Mouse (Mus musculus): ENCODE measurements around the gene Eif3k. TPM values are rescaled to one million over a fixed set of nuclear protein-coding genes. Genes with fewer than 3 reads are reported as not detected.
"Not testable (repeated sequence)": the region's sequence is repeated elsewhere in the genome, so short reads cannot be mapped to it uniquely, and the experiment has no call there.

Eif3k gene
- polyA plus RNA-seq, 1 experiment from 2014 or later, result 444 TPM

- H3K9ac ChIP-seq (ENCODE audit: low read length), result no peak overlapping the region
- H3K4me3 ChIP-seq (ENCODE audit: low read depth, low read length), result no peak overlapping the region
- peaks cover 7% of the 10 kb centered on the region for H3K4me1 ChIP-seq (replicated peaks; ENCODE audit: control insufficient read depth, insufficient read depth, low read length)
- H3K27ac ChIP-seq (ENCODE audit: low read depth), result no peak overlapping the region
- H3K36me3 ChIP-seq (ENCODE audit: control insufficient read depth, insufficient read depth, low read length), result peaks cover 68% of the 10 kb centered on the region
- H3K9me3 ChIP-seq (ENCODE audit: control insufficient read depth, low read length), result no peaks in the 10 kb centered on the region
- DNase-seq (ENCODE audit: low spot score) (no peak), ATAC-seq (replicated peaks; ENCODE audit: low FRiP score, low TSS enrichment, low read depth) (no peak)
- H3K4me2 ChIP-seq (ENCODE audit: low read length), result no peak overlapping the region
- WGBS, result 85% methylated on average over 9 of the region's 9 CpGs
- no peaks in the 10 kb centered on the region for H3K27me3 ChIP-seq (replicated peaks; ENCODE audit: control insufficient read depth, insufficient read depth, low read length)
These were observed 4.1 kb downstream of the Eif3k start for GRCm38 (mm10) chr7:28977556-28977955.

GRCm38 (mm10) chr7:28973025-28973424 is 8.6 kb downstream of the Eif3k start:
- Histone ChIP-seq H3K4me1 (replicated peaks; ENCODE audit: control insufficient read depth, insufficient read depth, low read length) (0 out of 2 replicates have a peak, but pooled peaks cover 5% of the 10 kb centered on the region), H3K4me3 (ENCODE audit: low read depth, low read length) (no peak overlapping the region), H3K9ac (ENCODE audit: low read length) (no peak overlapping the region), H3K4me2 (ENCODE audit: low read length) (no peak overlapping the region), H3K27ac (ENCODE audit: low read depth) (no peak overlapping the region), H3K36me3 (ENCODE audit: control insufficient read depth, insufficient read depth, low read length) (peaks cover 70% of the 10 kb centered on the region), H3K27me3 (replicated peaks; ENCODE audit: control insufficient read depth, insufficient read depth, low read length) (no peaks in the 10 kb centered on the region), H3K9me3 (ENCODE audit: control insufficient read depth, low read length) (no peaks in the 10 kb centered on the region)
- ATAC-seq (replicated peaks; ENCODE audit: low FRiP score, low TSS enrichment, low read depth), result no peak
- DNase-seq (ENCODE audit: low spot score), result no peak
- WGBS, result 85% methylated on average over 8 of the region's 8 CpGs

- Histone ChIP-seq H3K27ac (ENCODE audit: low read depth) (no peak overlapping the region), H3K4me1 (replicated peaks; ENCODE audit: control insufficient read depth, insufficient read depth, low read length) (0 out of 2 replicates have a peak, but pooled peaks cover 5% of the 10 kb centered on the region), H3K4me2 (ENCODE audit: low read length) (no peak overlapping the region), H3K4me3 (ENCODE audit: low read depth, low read length) (no peak overlapping the region), H3K36me3 (ENCODE audit: control insufficient read depth, insufficient read depth, low read length) (peaks cover 65% of the 10 kb centered on the region), H3K27me3 (replicated peaks; ENCODE audit: control insufficient read depth, insufficient read depth, low read length) (no peaks in the 10 kb centered on the region), H3K9ac (ENCODE audit: low read length) (no peak overlapping the region), H3K9me3 (ENCODE audit: control insufficient read depth, low read length) (no peaks in the 10 kb centered on the region)
- ATAC-seq (replicated peaks; ENCODE audit: low FRiP score, low TSS enrichment, low read depth), result no peak
- WGBS, result 72% methylated on average over 8 of the region's 8 CpGs
- peak; percentile 90 for DNase-seq (ENCODE audit: low spot score)
These were observed 9.1 kb downstream of the Eif3k start for GRCm38 (mm10) chr7:28972542-28972985.

GRCm38 (mm10) chr7:28971770-28972269 is 9.8 kb downstream of the Eif3k start:
- WGBS, result 68% methylated on average over 6 of the region's 6 CpGs
- no peak overlapping the region for H3K9ac ChIP-seq (ENCODE audit: low read length)
- no peaks in the 10 kb centered on the region for H3K27me3 ChIP-seq (replicated peaks; ENCODE audit: control insufficient read depth, insufficient read depth, low read length)
- peak overlapping the region; percentile 27; the same call in 1 of the 2 replicates for H3K27ac ChIP-seq (ENCODE audit: low read depth)
- no peak overlapping the region for H3K4me2 ChIP-seq (ENCODE audit: low read length)
- no peaks in the 10 kb centered on the region for H3K9me3 ChIP-seq (ENCODE audit: control insufficient read depth, low read length)
- ATAC-seq (replicated peaks; ENCODE audit: low FRiP score, low TSS enrichment, low read depth) (0 out of 2 replicates have a peak, but pooled peaks have one; percentile 10), DNase-seq (ENCODE audit: low spot score) (no peak)
- 0 out of 2 replicates have a peak, but pooled peaks cover 5% of the 10 kb centered on the region for H3K4me1 ChIP-seq (replicated peaks; ENCODE audit: control insufficient read depth, insufficient read depth, low read length)
- peaks cover 58% of the 10 kb centered on the region for H3K36me3 ChIP-seq (ENCODE audit: control insufficient read depth, insufficient read depth, low read length)
- no peak overlapping the region for H3K4me3 ChIP-seq (ENCODE audit: low read depth, low read length)

GRCm38 (mm10) chr7:28971029-28971428 is 10.6 kb downstream of the Eif3k start:
- 0 out of 2 replicates have a peak, but pooled peaks have one; percentile 23 for ATAC-seq (replicated peaks; ENCODE audit: low FRiP score, low TSS enrichment, low read depth)
- H3K4me2 ChIP-seq (ENCODE audit: low read length), result no peak overlapping the region

GRCm38 (mm10) chr7:28969672-28970394 is 11.8 kb downstream of the Eif3k start:
- Histone ChIP-seq H3K36me3 (ENCODE audit: control insufficient read depth, insufficient read depth, low read length) (peaks cover 44% of the 10 kb centered on the region), H3K27ac (ENCODE audit: low read depth) (peak overlapping the region; percentile 58; the same call in 1 of the 2 replicates), H3K4me3 (ENCODE audit: low read depth, low read length) (no peak overlapping the region), H3K9me3 (ENCODE audit: control insufficient read depth, low read length) (no peaks in the 10 kb centered on the region), H3K27me3 (replicated peaks; ENCODE audit: control insufficient read depth, insufficient read depth, low read length) (no peaks in the 10 kb centered on the region), H3K4me2 (ENCODE audit: low read length) (no peak overlapping the region), H3K9ac (ENCODE audit: low read length) (no peak overlapping the region), H3K4me1 (replicated peaks; ENCODE audit: control insufficient read depth, insufficient read depth, low read length) (0 out of 2 replicates have a peak, but pooled peaks cover 5% of the 10 kb centered on the region)
- DNase-seq (ENCODE audit: low spot score) (peak; percentile 64), ATAC-seq (replicated peaks; ENCODE audit: low FRiP score, low TSS enrichment, low read depth) (peak; percentile 47)
- WGBS, result 44% methylated on average over 12 of the region's 12 CpGs

More at GRCm38 (mm10) chr7:28971029-28971428, 10.6 kb downstream of the Eif3k start:
- Histone ChIP-seq H3K27me3 (replicated peaks; ENCODE audit: control insufficient read depth, insufficient read depth, low read length) (no peaks in the 10 kb centered on the region), H3K9me3 (ENCODE audit: control insufficient read depth, low read length) (no peaks in the 10 kb centered on the region), H3K4me3 (ENCODE audit: low read depth, low read length) (no peak overlapping the region), H3K4me1 (replicated peaks; ENCODE audit: control insufficient read depth, insufficient read depth, low read length) (0 out of 2 replicates have a peak, but pooled peaks cover 5% of the 10 kb centered on the region), H3K27ac (ENCODE audit: low read depth) (peak overlapping the region; percentile 27; the same call in 1 of the 2 replicates), H3K36me3 (ENCODE audit: control insufficient read depth, insufficient read depth, low read length) (peaks cover 50% of the 10 kb centered on the region), H3K9ac (ENCODE audit: low read length) (no peak overlapping the region)
- no peak for DNase-seq (ENCODE audit: low spot score)
- 82% methylated on average over 7 of the region's 7 CpGs for WGBS

GRCm38 (mm10) chr7:28969271-28969670 is 12.4 kb downstream of the Eif3k start:
- DNase-seq (ENCODE audit: low spot score), result no peak
- Histone ChIP-seq H3K27ac (ENCODE audit: low read depth) (peak overlapping the region; percentile 58; the same call in 1 of the 2 replicates), H3K27me3 (replicated peaks; ENCODE audit: control insufficient read depth, insufficient read depth, low read length) (no peaks in the 10 kb centered on the region), H3K4me3 (ENCODE audit: low read depth, low read length) (no peak overlapping the region), H3K9ac (ENCODE audit: low read length) (no peak overlapping the region), H3K4me2 (ENCODE audit: low read length) (no peak overlapping the region), H3K4me1 (replicated peaks; ENCODE audit: control insufficient read depth, insufficient read depth, low read length) (0 out of 2 replicates have a peak, but pooled peaks cover 5% of the 10 kb centered on the region), H3K36me3 (ENCODE audit: control insufficient read depth, insufficient read depth, low read length) (peaks cover 38% of the 10 kb centered on the region), H3K9me3 (ENCODE audit: control insufficient read depth, low read length) (no peaks in the 10 kb centered on the region)
- WGBS, result 89% methylated on average over 1 of the region's 1 CpGs
- ATAC-seq (replicated peaks; ENCODE audit: low FRiP score, low TSS enrichment, low read depth), result no peak

- WGBS, result 93% methylated on average over 8 of the region's 8 CpGs
- not testable (repeated sequence) for H3K9me3 ChIP-seq (ENCODE audit: control insufficient read depth, low read length); H3K4me3 ChIP-seq (ENCODE audit: low read depth, low read length); H3K9ac ChIP-seq (ENCODE audit: low read length); H3K27me3 ChIP-seq (replicated peaks; ENCODE audit: control insufficient read depth, insufficient read depth, low read length); H3K4me1 ChIP-seq (replicated peaks; ENCODE audit: control insufficient read depth, insufficient read depth, low read length); ATAC-seq (replicated peaks; ENCODE audit: low FRiP score, low TSS enrichment, low read depth); H3K4me2 ChIP-seq (ENCODE audit: low read length); H3K27ac ChIP-seq (ENCODE audit: low read depth); DNase-seq (ENCODE audit: low spot score)
- H3K36me3 ChIP-seq (ENCODE audit: control insufficient read depth, insufficient read depth, low read length), result peaks cover 27% of the 10 kb centered on the region
These were observed 13.5 kb downstream of the Eif3k start for GRCm38 (mm10) chr7:28968120-28968519.
